Mouse (Mus musculus) central nervous system, embryonic 14 days (tissue): ENCODE data around the gene A1cf. TPM values are rescaled to one million over a fixed set of nuclear protein-coding genes. Genes with fewer than 3 reads are reported as not detected.

Experiments used
- polyA plus RNA-seq: library from polyadenylated mRNA; depleted of rRNA; stranded (reverse); fragments of >200 nt; gene quantifications from 2 replicates; pipeline ENCODE4 v1.2.3, GENCODE M21; 2012; rRNA removed

A1cf gene
- not detected in 2 replicates for polyA plus RNA-seq

DNA sequence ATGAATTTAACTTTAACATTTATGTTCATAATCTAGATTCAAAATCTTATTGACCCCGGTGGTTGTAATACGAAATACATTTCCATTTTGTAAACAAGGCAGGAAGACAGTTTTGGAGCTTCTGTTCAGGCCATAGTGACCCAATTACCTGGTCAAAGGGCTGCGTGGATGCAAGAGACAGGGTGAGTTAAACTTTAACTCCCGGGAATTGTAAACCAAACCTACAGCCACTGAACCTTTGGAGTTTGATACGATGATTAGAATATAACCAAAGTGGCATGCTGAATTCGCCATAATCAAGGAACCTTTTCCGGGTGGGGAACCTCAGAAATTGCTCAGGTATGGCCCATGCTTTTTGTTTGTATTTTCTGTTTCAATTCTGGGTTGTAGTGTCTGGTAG is at the start of gene A1cf:
Gene A1cf (plus strand): TSS at position 244 of the 400 bp plus-strand sequence.

Other genes starting within 250 kb of the A1cf start
- 2.5 and 5.1 TPM in 2 replicates for gene Prkg1, start 103.7 kb upstream of the A1cf start, polyA plus RNA-seq
- gene Asah2, start 239.4 kb downstream of the A1cf start, polyA plus RNA-seq = 1.4 and 2.2 TPM in 2 replicates